Mouse (Mus musculus) cerebellum, postnatal 25 days (tissue): ENCODE measurements around the gene Dnajc2.
A peak's percentile ranks its signal among the peaks of the same experiment; 100 is the strongest.

ENCODE experiments used
- DNase-seq, 2 experiments: peaks; one replicate each; pipeline ENCODE4 v3.0.0; 2021; ENCODE audit warnings: mixed read lengths in 2 of 2

Gene Dnajc2

DNA sequence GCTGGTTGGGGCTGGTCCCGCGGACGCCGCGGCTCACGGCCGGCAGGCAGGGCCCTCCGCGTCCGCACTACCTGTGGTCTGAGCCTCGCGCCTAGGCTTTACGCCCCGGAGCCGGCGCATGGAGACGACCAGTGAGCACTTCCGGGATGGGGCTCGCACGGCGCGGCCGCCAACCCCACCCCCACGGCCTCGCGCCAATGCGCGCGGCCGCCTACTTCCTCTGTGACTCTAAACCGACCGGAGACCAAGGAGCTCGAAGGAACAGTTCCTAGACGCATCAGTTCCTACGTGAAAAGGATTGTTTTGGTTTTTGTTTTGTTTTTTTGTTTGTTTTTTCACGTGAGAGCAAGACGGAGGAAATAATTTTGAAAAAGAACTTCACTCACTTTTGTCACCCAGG lies at the start of gene Dnajc2, which contains the start of gene Psmc2:
Dnajc2 (minus strand) TSS at position 199 of the 400 bp plus-strand sequence.
Psmc2 (plus strand) TSS at position 231 of the 400 bp plus-strand sequence.
- peak; percentile 91 to 95 for DNase-seq

DNA sequence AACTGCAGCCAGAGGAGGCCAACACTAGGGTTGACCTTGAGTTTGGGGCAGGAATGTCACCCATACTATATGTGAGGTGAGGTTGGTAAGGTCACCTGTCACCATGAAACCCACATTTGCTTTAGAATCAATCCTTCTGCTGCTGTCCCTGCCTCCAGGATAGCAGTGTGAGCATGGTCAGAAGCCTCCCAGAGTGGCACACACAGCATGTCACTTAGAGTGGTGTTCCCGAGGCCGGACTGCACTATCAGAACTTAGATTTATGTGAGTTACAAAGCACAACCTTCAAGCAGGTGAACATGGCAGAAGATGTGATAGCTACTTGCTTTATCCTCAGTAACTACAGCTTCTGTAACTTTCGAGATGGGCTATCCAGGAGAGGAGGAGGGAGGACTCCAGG lies 46.7 kb upstream of the Dnajc2 start:
- no peak for DNase-seq

DNA sequence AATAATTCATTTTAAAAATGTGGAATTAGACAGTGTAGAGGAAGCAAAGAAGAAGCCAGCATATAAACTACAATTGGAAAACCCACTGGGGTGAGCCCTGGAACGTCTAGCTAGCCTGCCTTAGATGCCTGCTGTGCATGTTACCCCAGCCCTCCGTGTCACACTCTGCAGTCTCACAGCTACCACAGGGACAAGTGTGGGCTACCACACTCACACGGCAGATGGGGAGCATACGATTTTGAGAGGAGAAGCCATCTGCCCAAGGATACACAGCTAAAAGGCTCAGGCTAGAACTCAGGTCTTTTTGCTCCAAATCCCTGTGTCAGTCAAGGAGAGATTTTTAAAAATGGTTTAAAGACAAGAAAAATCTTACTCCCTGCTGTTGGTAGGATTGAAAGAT lies 43.8 kb upstream of the Dnajc2 start:
- DNase-seq = no peak

DNA sequence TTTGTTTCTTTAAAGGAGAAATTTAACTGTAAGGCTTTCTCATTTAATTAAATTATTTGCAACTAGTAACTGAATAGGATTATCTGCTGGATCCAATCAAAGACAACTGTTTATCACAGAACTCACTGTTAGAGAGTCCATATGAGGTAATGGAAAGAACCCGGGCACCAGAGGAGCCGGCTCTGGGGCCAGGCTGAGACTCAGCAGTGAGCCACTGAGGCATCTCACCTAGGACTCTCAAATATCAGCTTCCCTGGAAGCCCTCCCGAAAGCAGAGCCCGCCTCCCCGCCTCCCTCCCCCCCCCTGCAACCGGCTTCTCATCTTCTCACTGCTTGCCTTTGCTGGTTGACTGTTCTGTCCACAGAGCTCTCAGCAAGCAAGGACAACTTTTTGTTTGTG lies 42.6 kb upstream of the Dnajc2 start:
- no peak for DNase-seq

DNA sequence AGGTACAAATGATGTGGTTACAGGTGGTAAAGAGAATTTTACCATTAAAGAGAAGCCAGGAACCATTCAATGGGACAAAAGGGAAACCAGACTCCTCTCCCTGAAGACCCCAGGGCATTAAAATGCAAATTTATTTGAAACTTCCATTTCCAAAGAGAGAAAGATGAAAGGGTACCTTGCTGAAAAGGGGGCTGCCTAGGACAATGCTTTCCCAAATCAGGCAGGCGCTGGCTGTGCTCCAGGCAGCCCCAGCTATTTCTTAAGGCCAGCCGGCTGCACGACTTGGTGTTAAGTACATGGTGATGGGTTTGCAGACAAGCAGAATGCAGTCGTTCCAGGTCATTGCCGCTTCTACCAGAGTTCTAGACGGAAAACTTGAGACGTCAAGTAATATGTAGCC lies 41.3 kb upstream of the Dnajc2 start:
- no peak for DNase-seq

DNA sequence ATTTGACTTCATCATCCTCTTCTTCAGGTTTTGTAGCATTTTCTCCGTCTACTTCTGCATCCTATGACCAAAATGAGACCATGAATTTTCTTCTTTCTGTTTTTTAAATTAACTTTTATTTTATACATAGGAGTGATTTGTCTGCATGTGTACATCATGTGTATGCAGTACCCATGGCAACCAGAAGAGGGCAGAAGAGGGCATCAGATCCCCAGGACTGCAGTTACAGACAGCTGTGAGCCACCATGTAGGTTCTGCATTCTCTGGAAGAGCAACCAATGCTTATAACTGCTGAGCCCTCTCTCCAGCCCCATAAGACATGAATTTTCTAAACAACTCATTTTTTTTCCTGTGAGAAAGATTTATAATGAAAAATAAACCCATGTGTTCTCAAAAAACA lies 28.9 kb upstream of the Dnajc2 start:
- peak in 1 of 2 experiments; percentile 45 for DNase-seq

DNA sequence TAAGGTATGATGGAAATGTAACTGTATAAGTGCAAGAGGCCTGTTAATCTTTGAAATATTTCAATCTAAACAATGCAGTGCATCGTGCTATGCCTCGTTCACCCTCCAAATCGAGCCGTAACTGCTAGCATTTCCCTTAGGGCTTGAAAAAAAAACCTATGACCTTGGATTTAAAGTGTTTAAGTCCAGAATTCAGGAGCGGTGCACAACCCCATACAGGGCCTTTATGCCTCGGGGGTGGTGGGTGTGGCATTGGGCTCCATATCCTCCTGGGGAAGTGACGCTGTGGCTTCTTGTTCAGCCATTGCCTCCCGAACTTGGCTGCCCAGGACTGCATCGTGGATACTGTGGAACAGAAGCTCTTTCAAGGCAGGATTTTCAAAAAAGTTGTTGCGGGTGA lies 25.9 kb upstream of the Dnajc2 start:
- DNase-seq = no peak

DNA sequence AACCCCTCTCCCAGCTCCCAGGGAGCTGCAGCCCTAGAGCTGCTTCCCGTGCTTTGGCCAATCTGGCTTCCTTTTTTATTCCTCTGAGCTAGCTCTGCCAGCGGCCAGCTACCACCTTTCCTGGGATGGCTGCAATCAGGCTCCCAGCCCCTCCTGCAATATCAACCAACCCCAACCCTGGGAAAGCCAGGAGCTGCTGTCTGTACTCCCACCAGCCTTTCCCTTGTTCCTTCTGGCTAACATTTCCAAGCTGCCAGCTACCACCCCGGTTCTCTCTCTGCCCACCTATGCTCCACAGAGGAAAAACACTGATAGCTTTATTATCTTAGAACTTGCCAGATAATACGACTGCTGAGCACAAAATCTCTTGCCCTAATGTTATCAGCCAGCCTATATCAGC lies 19.8 kb upstream of the Dnajc2 start:
- DNase-seq = no peak

DNA sequence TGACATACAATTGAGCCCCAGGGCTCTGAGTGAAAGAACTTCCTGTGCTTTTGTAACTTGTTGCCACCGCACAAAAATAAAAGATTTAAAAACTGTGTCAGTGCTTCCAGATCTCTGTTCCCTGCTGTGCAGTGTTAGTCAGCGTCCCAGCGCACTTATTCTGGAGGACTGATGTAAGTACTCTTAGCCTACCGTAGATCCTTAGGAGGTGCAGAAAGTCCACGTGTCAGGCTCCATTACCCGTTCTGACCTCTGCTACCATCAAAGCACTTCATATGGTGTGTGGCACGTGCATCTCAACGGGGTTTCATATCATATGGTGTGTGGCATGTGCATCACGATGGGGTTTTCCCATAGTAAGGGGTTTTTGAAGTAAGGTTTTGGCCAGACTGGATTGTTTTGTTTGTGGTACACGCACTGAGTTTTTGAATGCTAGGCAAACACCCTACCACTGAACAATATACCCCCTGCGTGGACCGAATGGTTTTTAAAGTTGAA lies 18.7 kb upstream of the Dnajc2 start:
- no peak for DNase-seq

DNA sequence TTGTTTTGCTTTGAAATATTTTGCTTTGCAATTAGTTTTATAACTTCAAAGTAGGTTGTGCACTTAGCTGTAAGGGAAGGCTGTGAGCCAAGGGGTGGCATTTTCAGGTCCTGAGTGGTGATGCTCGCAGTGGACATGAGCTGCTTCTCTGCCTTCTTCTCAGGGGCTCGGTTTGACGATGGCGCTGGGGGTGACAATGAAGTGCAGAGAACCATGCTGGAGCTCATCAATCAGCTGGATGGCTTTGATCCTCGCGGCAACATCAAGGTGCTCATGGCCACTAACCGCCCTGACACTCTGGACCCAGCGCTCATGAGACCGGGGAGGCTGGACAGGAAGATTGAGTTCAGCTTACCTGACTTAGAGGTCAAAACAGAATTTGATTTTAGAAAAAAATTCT lies 17.9 kb upstream of the Dnajc2 start:
- DNase-seq = no peak

DNA sequence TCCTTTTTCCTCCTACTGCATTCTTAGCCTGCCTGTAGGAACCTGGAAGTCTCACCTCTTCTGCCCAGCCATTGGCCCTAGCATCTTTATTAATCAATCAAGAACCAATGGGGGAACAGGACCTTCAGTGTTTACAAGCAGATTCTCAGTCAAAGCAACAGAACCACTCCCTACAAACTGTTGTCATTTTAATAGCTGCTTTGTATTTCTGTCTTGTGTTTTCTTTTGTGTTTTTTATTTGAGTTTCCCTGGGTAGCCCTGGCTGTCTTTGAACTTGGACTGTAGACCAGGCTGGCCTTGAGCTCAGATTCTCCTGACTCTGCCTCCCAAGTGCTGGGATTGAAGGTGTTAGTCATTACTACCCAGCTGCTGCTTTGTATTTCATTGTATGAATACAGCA lies 7.1 kb upstream of the Dnajc2 start:
- no peak for DNase-seq

DNA sequence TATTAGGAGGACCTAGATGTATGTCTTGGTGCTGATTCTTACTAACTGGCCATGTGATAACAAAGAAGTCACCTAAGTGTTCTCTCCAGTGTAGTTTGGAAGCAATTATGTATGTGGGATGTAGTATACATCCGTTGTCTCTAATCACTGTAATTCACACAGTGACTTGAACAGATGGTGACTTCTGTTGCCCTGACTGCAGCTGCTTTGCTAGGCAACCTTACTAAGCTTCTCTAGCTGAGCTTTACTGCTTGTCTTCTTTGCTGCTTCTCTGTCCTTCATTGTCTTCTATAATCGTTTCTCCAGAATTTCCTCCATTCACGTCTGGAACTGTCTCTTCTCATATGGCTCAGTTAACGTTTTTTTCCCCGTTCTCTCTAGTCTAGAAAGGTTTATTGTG lies 4.0 kb upstream of the Dnajc2 start:
- no peak for DNase-seq

DNA sequence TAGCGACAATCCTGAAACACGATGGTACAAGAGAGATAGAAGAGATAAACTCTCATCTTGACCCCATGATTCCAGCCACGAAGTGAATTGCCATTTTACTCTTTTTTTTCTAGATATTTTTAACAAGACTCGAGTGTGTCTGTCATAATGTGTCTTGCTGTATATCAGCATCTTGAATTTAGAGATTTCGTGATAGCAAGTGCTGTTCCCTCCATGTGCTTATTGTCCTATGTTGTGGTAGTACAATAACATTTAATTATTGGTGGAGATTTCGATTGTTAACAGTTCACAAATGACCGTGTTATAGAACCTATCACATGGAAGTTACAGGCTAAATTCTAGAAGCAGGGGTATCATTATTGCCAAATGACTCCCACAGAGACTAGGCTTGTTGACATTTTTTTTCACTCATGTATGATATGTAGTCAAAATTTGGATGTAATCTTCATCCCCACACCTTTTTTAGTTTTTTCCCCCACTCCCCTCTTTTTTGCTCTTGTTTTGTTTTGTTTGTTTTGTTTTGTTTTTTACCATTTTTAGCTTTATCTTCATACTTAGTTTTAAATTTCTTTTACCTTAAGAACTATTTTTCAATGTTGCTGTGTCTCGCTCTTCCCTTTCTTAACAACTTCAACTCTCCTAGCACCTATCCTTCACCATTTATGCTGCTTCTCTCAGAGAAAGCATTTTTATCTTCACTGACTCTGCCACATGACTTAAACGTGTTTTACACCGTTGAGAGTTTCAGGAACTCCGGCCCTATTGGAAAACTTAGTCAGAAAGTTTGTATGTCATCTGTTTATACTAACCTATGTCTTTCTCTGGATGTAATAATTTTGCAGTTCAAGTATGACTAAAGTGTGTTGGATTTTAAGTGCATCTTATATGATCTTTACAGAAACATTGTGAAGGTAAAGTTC lies 2.4 kb upstream of the Dnajc2 start:
- no peak for DNase-seq

DNA sequence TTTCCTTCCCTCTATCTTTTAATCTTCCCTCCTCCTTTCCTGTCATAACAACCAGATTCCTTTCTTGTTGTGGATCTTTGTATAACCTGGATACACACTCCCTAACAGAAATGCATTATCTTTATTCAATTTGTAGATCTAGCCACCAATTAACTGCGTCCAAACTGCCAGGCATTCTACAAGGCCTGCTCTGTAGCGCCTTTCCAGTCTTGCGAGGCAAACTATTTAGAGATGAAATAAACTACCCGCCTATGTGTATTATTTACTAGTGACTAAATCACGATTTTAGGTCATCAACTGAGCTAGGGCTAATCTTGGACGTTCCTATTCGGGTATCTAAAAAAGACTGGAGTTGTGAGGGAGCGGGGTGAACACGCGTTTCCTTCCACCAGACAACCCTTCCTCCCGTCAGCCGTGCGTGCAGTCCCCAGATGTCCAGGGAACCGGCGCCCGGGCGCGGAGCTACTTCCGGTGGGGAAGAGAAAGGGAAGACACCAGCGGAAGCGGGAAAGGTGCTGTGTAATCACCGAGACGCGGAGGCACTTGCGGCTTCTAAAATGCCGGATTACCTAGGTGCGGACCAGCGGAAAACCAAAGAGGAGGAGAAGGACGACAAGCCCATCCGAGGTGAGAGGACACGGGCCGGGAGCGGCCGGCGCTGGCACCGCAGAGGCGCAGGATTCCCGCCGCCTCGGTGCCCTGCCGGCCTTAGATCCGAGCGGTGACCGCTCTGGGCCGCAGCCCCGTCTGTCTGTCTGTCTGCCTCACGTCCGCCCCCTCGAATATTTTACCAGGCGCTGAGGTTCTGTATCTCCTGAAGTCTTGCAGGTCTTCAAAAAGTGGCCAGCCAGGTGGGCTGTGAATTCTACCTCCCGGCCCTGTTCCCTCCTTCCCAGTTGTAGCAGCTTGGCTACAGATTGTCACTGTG lies 1.5 kb upstream of the Dnajc2 start:
- peak; percentile 94 to 95 for DNase-seq

DNA sequence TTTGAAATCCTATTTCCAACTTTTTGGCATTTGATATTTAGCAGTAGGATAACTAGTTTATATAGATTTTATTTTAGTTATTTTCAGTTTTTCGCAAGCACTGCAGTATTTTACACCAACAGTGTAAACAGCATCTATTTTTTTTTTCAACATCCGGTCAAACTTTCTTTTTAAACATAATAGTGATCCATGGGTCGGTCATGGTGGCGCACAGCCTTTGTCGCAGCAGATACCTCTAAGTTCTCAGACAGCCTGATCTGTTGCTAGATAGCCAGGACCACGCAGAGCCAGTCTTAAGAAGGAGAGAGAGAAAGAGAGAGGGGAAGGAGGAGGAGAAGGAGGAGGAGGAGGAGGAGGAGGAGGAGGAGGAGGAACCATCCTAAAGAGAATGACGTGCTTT lies 725 bp upstream of the Dnajc2 start:
- DNase-seq = no peak

DNA sequence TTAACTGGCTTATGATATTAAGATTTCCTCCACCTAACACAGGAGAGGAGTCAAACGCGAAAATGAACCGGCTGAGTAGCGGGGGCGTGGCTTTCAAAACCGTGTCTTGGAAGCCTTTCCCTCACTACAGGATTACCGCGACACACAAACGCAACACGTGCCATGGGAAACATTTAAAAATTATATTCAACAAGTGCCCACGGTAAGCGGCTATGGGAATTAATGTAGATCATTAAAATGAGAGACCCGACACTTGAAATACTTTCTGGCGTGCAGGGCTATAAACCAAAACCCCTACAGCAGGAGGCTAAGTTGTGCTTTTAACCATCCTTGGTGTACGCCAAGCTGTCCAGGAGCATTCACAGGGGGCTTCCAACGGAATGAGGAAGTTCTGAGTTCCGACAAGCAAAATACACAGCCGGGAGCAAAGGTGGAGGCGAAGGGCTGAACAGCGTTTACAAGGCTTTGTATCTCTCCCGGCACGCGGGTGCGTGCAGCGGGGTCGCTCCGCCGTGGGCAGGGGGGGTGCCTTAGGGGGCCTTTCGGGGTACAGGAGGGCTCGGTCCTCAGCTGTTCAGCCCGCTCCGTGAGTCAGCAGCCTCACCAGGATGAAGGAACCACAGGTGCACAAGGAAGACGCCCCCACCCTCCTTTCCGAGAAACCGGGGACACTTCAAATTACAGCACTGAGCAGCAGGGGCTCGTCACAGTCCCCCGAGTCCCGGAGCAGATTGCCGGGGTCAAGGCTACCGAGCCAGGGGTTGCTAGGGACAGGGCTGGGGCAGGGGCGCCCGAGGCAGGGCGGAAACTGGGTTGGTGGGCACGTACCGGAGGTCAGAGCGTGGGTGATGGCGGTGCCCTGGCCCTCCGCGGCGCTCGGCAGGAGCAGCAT lies 644 bp downstream of the Dnajc2 start:
- peak in 1 of 2 experiments; percentile 19 for DNase-seq

DNA sequence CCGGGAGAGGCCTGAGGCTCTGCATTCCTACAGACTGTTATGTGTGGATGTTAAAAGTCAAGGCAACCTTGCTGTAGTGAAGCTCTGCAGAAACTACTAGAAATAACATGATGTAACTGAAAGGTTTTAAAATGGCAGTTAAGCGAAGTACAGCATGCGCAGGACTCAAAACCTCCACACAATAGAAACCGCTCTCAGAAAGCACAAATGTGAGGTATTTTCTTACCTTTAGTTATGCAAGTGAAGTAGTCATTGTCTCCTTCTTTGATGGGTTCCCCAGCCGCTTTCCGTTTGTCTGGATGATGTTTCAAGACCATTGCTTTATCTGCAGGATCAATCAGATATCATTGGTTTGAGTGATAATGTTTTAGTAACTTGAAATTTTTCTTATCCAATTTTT lies 8.6 kb downstream of the Dnajc2 start:
- no peak for DNase-seq

DNA sequence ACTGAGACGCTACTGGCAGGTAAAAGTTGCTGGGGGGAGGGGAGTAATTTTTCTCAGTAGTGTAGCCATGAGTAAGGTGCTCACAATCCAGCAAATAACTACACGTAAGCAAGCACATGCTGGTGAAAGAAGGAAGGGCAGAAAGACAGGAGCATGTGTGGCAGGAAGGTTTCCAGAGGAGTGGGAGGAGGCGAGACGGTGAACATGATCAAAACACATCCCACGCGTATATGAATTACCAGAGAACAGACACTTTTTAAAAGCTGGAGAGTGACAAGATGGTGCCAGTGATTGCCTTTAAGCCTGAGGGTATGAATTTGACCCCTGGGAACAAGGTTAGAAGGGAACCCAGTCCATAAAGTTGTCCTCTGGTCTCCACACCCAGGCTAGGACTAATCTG lies 15.2 kb downstream of the Dnajc2 start:
- no peak for DNase-seq

DNA sequence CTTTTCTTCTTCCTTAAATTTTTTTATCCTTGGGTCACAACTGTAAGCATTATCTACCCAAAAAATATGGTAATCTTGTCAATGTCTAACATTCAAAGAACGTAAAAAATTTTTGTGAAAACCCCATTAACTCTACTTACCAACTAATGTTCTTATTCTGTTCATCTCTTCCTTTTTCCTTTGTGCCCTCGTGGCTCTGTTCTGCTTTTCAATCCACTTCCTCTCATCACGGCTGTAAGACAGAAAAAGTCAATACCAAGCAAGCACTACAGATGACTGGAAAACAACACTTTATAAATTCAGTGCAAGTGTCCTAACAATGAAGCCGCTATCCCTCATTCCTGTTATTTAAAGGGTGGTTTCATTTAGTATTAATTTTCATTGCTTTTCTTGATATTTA lies 16.5 kb downstream of the Dnajc2 start:
- no peak for DNase-seq

DNA sequence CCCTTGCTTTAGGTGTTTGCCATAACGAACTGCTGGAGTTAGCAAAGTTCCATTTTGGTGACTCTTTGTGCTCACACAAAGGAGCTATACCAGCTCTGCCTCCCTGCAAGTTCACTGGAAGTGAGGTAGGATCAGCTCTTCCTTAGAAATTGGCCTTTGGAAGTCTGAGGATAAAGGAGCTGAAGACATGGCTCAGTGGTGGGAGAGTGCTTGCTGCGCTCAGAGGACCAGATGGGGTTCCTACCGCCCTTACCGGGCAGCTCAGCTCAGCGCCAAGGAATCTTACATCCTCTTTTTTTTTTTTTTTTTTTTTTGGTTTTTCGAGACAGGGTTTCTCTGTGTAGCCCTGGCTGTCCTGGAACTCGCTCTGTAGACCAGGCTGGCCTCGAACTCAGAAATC lies 39.1 kb downstream of the Dnajc2 start:
- no peak for DNase-seq

DNA sequence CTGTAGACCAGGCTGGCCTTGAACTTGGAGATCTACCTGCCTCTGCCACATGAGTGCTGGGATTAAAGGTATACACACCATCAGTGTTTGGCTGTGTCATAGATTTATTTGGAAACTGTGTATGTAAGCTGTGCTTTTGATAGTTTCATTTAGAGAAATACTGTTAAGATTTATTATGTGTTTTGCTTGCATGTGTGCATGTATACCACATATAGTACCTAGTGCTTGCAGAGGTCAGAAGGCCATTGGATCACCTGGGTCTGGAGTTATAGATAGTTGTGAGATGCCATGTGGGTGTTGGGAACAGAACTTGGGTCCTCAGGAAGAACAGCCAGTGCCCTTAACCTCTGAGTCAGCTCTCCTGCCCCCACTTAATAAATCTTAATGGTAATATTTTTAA lies 40.4 kb downstream of the Dnajc2 start:
- DNase-seq = no peak

DNA sequence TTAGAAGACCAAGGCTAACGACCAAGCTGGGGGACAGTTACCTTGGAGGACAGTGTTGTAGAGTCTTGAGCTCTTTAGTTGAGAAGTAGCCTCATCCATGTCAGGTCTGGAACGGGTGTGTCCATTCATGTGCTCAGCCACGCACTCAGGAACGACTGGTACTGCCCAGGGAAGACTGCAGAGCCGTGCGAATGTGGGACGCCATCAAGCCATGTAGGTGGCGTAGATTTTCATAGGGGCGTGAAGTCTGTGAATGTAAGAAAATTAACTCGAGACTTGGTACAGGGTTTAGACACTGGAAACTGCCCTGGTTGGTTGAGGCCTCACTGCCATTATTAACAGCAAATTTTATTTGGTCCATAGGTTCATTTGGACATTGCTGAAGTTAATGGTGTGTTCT lies 41.4 kb downstream of the Dnajc2 start:
- no peak for DNase-seq
